Mouse (Mus musculus) CH12.LX (cell line): ENCODE data around the gene Ncf2. TPM values are rescaled to one million over a fixed set of nuclear protein-coding genes. Genes with fewer than 3 reads are reported as not detected.

Experiments used
- DNase-seq: peaks from one replicate; pipeline ENCODE4 v3.0.0-alpha.2; 2013; ENCODE audit errors: extremely low read depth
- H3K27ac ChIP-seq: 2 replicates; pipeline ENCODE4 v1.5.1; 2012; ENCODE audit warnings: low read depth, mild to moderate bottlenecking, control low read depth, moderate library complexity; ENCODE audit not compliant: insufficient read depth
- H3K27me3 ChIP-seq: replicated peaks from 2 replicates; pipeline ENCODE3; 2012; ENCODE audit warnings: inconsistent platforms
- H3K36me3 ChIP-seq, 2 experiments: replicated peaks in 1 of 2; 2 replicates each; pipeline versions ENCODE3 to v1.6.1; 2012; ENCODE audit warnings: inconsistent platforms in 1 of 2, low read length in 1 of 2, mild to moderate bottlenecking in 1 of 2, mixed read lengths in 1 of 2, moderate library complexity in 1 of 2; ENCODE audit not compliant: control insufficient read depth in 1 of 2, insufficient read depth in 1 of 2
- H3K4me1 ChIP-seq, 2 experiments: 2 replicates each; pipeline ENCODE4 v1.6.1; 2012; ENCODE audit warnings: inconsistent platforms in 1 of 2, moderate library complexity in 1 of 2; ENCODE audit not compliant: insufficient read depth in 2 of 2, control insufficient read depth in 1 of 2
- H3K4me2 ChIP-seq: 2 replicates; pipeline ENCODE4 v1.6.1; 2012; ENCODE audit warnings: low read depth, mild to moderate bottlenecking, control low read depth; ENCODE audit not compliant: poor library complexity, insufficient read depth, severe bottlenecking
- H3K4me3 ChIP-seq, 3 experiments: fragments of 150-350 bp in 1 of 3; sonication (generic) in 1 of 3; replicated peaks in 1 of 3; 2 replicates each; pipeline versions ENCODE3 to v1.5.1; 2011 to 2012; ENCODE audit warnings: low read depth in 2 of 3, low read length in 2 of 3, mild to moderate bottlenecking in 2 of 3, moderate library complexity in 2 of 3, control low read depth in 1 of 3, improper control_type of control experiment in 1 of 3, inconsistent platforms in 1 of 3, mixed read lengths in 1 of 3; ENCODE audit not compliant: poor library complexity in 1 of 3
- H3K79me2 ChIP-seq: replicated peaks from 2 replicates; pipeline ENCODE4 v1.6.1; 2012; ENCODE audit warnings: mild to moderate bottlenecking, moderate library complexity; ENCODE audit not compliant: control insufficient read depth, poor library complexity, insufficient read depth, severe bottlenecking; ENCODE audit errors: extremely low read depth
- H3K9ac ChIP-seq: 2 replicates; pipeline ENCODE4 v1.6.1; 2012; ENCODE audit warnings: low read depth, mild to moderate bottlenecking, control low read depth, moderate library complexity; ENCODE audit not compliant: insufficient read depth
- H3K9me3 ChIP-seq: replicated peaks from 2 replicates; pipeline ENCODE3; 2012; ENCODE audit warnings: low read length, inconsistent platforms, mixed read lengths
- BHLHE40 ChIP-seq: IDR thresholded peaks from 2 replicates; pipeline ENCODE4 v1.6.1; 2011; ENCODE audit warnings: mild to moderate bottlenecking, low read depth, low read length, improper control_type of control experiment
- CHD2 ChIP-seq: IDR thresholded peaks from 2 replicates; pipeline ENCODE4 v1.6.1; 2011; ENCODE audit warnings: low read length, improper control_type of control experiment
- CTCF ChIP-seq, 2 experiments: IDR thresholded peaks in 1 of 2; conservative IDR thresholded peaks in 1 of 2; 2 replicates each; pipeline ENCODE4 v1.5.1; 2011 to 2012; ENCODE audit warnings: low read depth in 2 of 2, low read length in 2 of 2, improper control_type of control experiment in 1 of 2, inconsistent platforms in 1 of 2, mild to moderate bottlenecking in 1 of 2, moderate library complexity in 1 of 2
- E2F4 ChIP-seq: IDR thresholded peaks from 2 replicates; pipeline ENCODE4 v1.6.1; 2011; ENCODE audit warnings: low read depth, low read length, improper control_type of control experiment; ENCODE audit not compliant: insufficient replicate concordance
- ELF1 ChIP-seq: IDR thresholded peaks from 2 replicates; pipeline ENCODE4 v1.6.1; 2014; ENCODE audit warnings: low read depth, mild to moderate bottlenecking, inconsistent platforms, low read length, improper control_type of control experiment
- EP300 ChIP-seq: IDR thresholded peaks from 2 replicates; pipeline ENCODE4 v1.6.1; 2011; ENCODE audit warnings: low read length, improper control_type of control experiment
- GABPA ChIP-seq: IDR thresholded peaks from 2 replicates; pipeline ENCODE4 v1.6.1; 2012; ENCODE audit warnings: low read depth, low read length, improper control_type of control experiment, inconsistent platforms; ENCODE audit not compliant: insufficient replicate concordance
- IRF4 ChIP-seq: IDR thresholded peaks from 2 replicates; pipeline ENCODE4 v1.6.1; 2014; ENCODE audit warnings: low read depth, mild to moderate bottlenecking, inconsistent platforms, low read length, improper control_type of control experiment
- JUND ChIP-seq: conservative IDR thresholded peaks from 2 replicates; pipeline ENCODE4 v1.6.1; 2011; ENCODE audit warnings: low read depth, low read length, improper control_type of control experiment
- KAT2A ChIP-seq: IDR thresholded peaks from 2 replicates; pipeline ENCODE4 v1.6.1; 2012; ENCODE audit warnings: low read length, improper control_type of control experiment, inconsistent platforms; ENCODE audit not compliant: insufficient replicate concordance
- MAFK ChIP-seq: IDR thresholded peaks from 2 replicates; pipeline ENCODE4 v1.6.1; 2011; ENCODE audit warnings: low read length, improper control_type of control experiment; ENCODE audit not compliant: insufficient replicate concordance
- MAX ChIP-seq: IDR thresholded peaks from 2 replicates; pipeline ENCODE4 v1.6.1; 2011; ENCODE audit warnings: low read length, improper control_type of control experiment
- MXI1 ChIP-seq: IDR thresholded peaks from 2 replicates; pipeline ENCODE4 v1.6.1; 2011; ENCODE audit warnings: mild to moderate bottlenecking, low read depth, low read length, improper control_type of control experiment
- NELFE ChIP-seq: IDR thresholded peaks from 2 replicates; pipeline ENCODE4 v1.6.1; 2011; ENCODE audit warnings: low read depth, low read length, improper control_type of control experiment
- NRF1 ChIP-seq: IDR thresholded peaks from 2 replicates; pipeline ENCODE4 v1.6.1; 2014; ENCODE audit warnings: low read depth, mild to moderate bottlenecking, inconsistent platforms, low read length, improper control_type of control experiment, moderate library complexity
- PAX5 ChIP-seq: IDR thresholded peaks from 2 replicates; pipeline ENCODE4 v1.6.1; 2012; ENCODE audit warnings: low read length, inconsistent platforms, mixed read lengths
- POLR2A ChIP-seq: IDR thresholded peaks from 2 replicates; pipeline ENCODE4 v1.6.1; 2011; ENCODE audit warnings: low read depth, mild to moderate bottlenecking, improper control_type of control experiment, low read length
- POLR2AphosphoS2 ChIP-seq: IDR thresholded peaks from 2 replicates; pipeline ENCODE4 v1.6.1; 2011; ENCODE audit warnings: low read depth, low read length, improper control_type of control experiment
- RAD21 ChIP-seq: IDR thresholded peaks from 2 replicates; pipeline ENCODE4 v1.6.1; 2011; ENCODE audit warnings: low read depth, mild to moderate bottlenecking, low read length, improper control_type of control experiment, moderate library complexity
- RCOR1 ChIP-seq: conservative IDR thresholded peaks from 2 replicates; pipeline ENCODE4 v1.6.1; 2012; ENCODE audit warnings: low read depth, mild to moderate bottlenecking, inconsistent platforms, low read length, improper control_type of control experiment
- SIN3A ChIP-seq: IDR thresholded peaks from 2 replicates; pipeline ENCODE4 v1.6.1; 2012; ENCODE audit warnings: low read length, improper control_type of control experiment, inconsistent platforms
- TBP ChIP-seq: conservative IDR thresholded peaks from 2 replicates; pipeline ENCODE4 v1.6.1; 2011; ENCODE audit warnings: low read depth, low read length, improper control_type of control experiment
- UBTF ChIP-seq: IDR thresholded peaks from 2 replicates; pipeline ENCODE4 v1.6.1; 2012; ENCODE audit warnings: low read depth, mild to moderate bottlenecking, inconsistent platforms, low read length, improper control_type of control experiment, moderate library complexity
- USF2 ChIP-seq: conservative IDR thresholded peaks from 2 replicates; pipeline ENCODE4 v1.6.1; 2011; ENCODE audit warnings: low read depth, low read length, improper control_type of control experiment
- ZMIZ1 ChIP-seq: IDR thresholded peaks from 2 replicates; pipeline ENCODE4 v1.6.1; 2012; ENCODE audit warnings: low read depth, mild to moderate bottlenecking, inconsistent platforms, low read length, improper control_type of control experiment
- ZNF384 ChIP-seq: IDR thresholded peaks from 2 replicates; pipeline ENCODE4 v1.6.1; 2012; ENCODE audit warnings: low read depth, low read length, improper control_type of control experiment, inconsistent platforms
- dilution Hi-C: fragments of 300-500 bp; cut with MboI; formaldehyde crosslinking; loops from 2 replicates; pipeline ENCODE4 v1.14.3; 2020; ENCODE audit warnings: low sequenced_read_pairs; ENCODE audit not compliant: extremely low pct_unique_long_range_greater_than_20kb, extremely low pct_ligation_motif_present
- in situ Hi-C: fragments of 300-500 bp; cut with MboI; formaldehyde crosslinking; loops from 3 replicates; pipeline ENCODE4 v1.14.3; 2019; ENCODE audit warnings: low sequenced_read_pairs, low pct_ligation_motif_present, low pct_unique_long_range_greater_than_20kb, mixed read lengths
- polyA plus RNA-seq: library from polyadenylated mRNA; unstranded; fragments of >175 nt; gene quantifications from 2 replicates; pipeline ENCODE4 v1.2.1, GENCODE M21; 2012; ENCODE audit warnings: low read depth; ENCODE audit not compliant: insufficient read length
- total RNA-seq, 2 experiments: library from RNA; depleted of rRNA; stranded (reverse); fragments of 300-350 nt in 1 of 2; fragments of >200 nt in 1 of 2; gene quantifications; 2 replicates each; pipeline ENCODE4 v1.2.3; 2012 to 2014

The Ncf2 gene
- total and polyA plus RNA-seq, 3 experiments: 82.6 to 89.9 (median 89.2) TPM

GRCm38 (mm10) chr1:152810533-152811439 lies 10.8 kb downstream of the Ncf2 start (continued):
- no peak for TF ChIP-seq IRF4
- TF ChIP-seq, all 38 proteins: peak for 0

GRCm38 (mm10) chr1:152815265-152815701 lies 15.3 kb downstream of the Ncf2 start:
- dilution Hi-C loops: no loop called here
- Histone ChIP-seq H3K4me2 (no peak overlapping the region), H3K36me3 (peaks cover 55 to 85% of the 10 kb centered on the region in 2 experiments), H3K27me3 (no peaks in the 10 kb centered on the region), H3K9me3 (no peaks in the 10 kb centered on the region), H3K27ac (no peak overlapping the region)
- peak; percentile 59 for DNase-seq
- TF ChIP-seq CTCF (conservative IDR thresholded peaks at IDR 0.05 in 1 of 2, IDR thresholded peaks at IDR 0.05 in 1 of 2; ENCODE audit: low read depth in 2 of 2, low read length in 2 of 2) (peak in 1 of 2 experiments; percentile 40; a peak in 2 of 4 replicates), KAT2A (no peak)
- TF ChIP-seq, all 38 proteins: peak for 1
- peaks cover 22 to 69% of the 10 kb centered on the region in 2 experiments for H3K4me1 ChIP-seq
- peaks cover 3% of the 10 kb centered on the region for H3K79me2 ChIP-seq
- H3K4me3 ChIP-seq: no peak overlapping the region
- in situ Hi-C loops: no loop called here
- H3K9ac ChIP-seq: no peak overlapping the region

GRCm38 (mm10) chr1:152817027-152817769 lies 17.2 kb downstream of the Ncf2 start:
- H3K79me2 ChIP-seq: peaks cover 3% of the 10 kb centered on the region
- peaks cover 56 to 83% of the 10 kb centered on the region in 2 experiments for H3K36me3 ChIP-seq
- H3K27me3 ChIP-seq: no peaks in the 10 kb centered on the region
- in situ Hi-C loops: no loop called here
- H3K4me1 ChIP-seq: peaks cover 22 to 65% of the 10 kb centered on the region in 2 experiments
- H3K9me3 ChIP-seq: no peaks in the 10 kb centered on the region
- H3K4me3 ChIP-seq: peak overlapping the region in 1 of 3 experiments; percentile 22
- DNase-seq: peak; percentile 94
- H3K4me2 ChIP-seq: peak overlapping the region; percentile 33
- dilution Hi-C loops: no loop called here
- peak overlapping the region; percentile 2 for H3K9ac ChIP-seq
- peak overlapping the region; percentile 96 for H3K27ac ChIP-seq
- TF ChIP-seq SIN3A: 0 out of 2 replicates have a peak, but pooled peaks have one; percentile 41
- no peak for TF ChIP-seq MXI1
- TF ChIP-seq ZMIZ1: no peak
- TF ChIP-seq BHLHE40: peak; percentile 40
- TF ChIP-seq ZNF384: peak; percentile 96
- no peak for TF ChIP-seq MAFK
- no peak; the same call in 1 of the 2 replicates for TF ChIP-seq TBP
- TF ChIP-seq GABPA: no peak
- no peak for TF ChIP-seq POLR2AphosphoS2
- no peak for TF ChIP-seq CHD2
- peak; percentile 24; the same call in 1 of the 2 replicates for TF ChIP-seq POLR2A
- peak; percentile 62 for TF ChIP-seq EP300
- TF ChIP-seq UBTF: no peak
- peak; percentile 20; the same call in 1 of the 2 replicates for TF ChIP-seq MAX
- no peak for TF ChIP-seq E2F4
- TF ChIP-seq RCOR1: no peak
- TF ChIP-seq JUND: peak; percentile 74
- peak; percentile 47; the same call in 1 of the 2 replicates for TF ChIP-seq ELF1
- TF ChIP-seq CTCF (conservative IDR thresholded peaks at IDR 0.05 in 1 of 2, IDR thresholded peaks at IDR 0.05 in 1 of 2; ENCODE audit: low read depth in 2 of 2, low read length in 2 of 2): no peak
- peak; percentile 52; the same call in 1 of the 2 replicates for TF ChIP-seq USF2
- no peak for TF ChIP-seq NELFE
- TF ChIP-seq RAD21: no peak
- no peak for TF ChIP-seq KAT2A
- no peak for TF ChIP-seq PAX5
- no peak for TF ChIP-seq NRF1
